Mouse (Mus musculus) G1E (cell line): ENCODE results near the gene Lsm12.

Source experiments
- CTCF ChIP-seq: IDR thresholded peaks from 2 replicates; pipeline ENCODE4 v1.5.1; 2012; ENCODE audit warnings: low read depth, low read length, inconsistent platforms, mixed read lengths
- GATA1 ChIP-seq: IDR thresholded peaks from 2 replicates; pipeline ENCODE4 v1.6.1; 2012; ENCODE audit warnings: borderline replicate concordance, low read length, inconsistent platforms, mixed read lengths
- TAL1 ChIP-seq: conservative IDR thresholded peaks from 2 replicates; pipeline ENCODE4 v1.6.1; 2012; ENCODE audit warnings: low read depth, low read length, inconsistent platforms, mixed read lengths

DNA sequence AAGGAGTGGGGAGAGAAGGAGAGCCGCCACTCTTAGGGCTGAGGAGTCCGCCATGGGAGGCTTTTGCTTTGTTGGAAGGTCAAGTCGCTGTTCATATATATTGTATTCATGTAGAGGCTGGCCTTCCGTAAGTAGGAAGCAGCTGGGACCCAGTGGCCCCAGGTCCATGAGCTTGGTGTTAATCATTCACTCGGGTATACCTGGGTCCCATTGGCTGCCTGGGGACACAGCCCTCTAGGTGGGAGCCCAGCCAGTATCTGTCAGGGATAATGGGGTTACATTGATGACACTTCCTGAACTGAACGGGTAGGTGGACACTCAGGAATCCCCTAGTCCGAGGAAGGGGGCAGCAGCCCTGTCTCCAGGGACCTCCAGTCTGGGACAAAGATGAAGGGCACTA lies 42.7 kb downstream of the Lsm12 start:
- TF ChIP-seq CTCF: no peak
- TF ChIP-seq GATA1: no peak
- TF ChIP-seq TAL1: no peak
